Mouse (Mus musculus): ENCODE measurements around the gene Sppl3.

The Sppl3 gene

DNA sequence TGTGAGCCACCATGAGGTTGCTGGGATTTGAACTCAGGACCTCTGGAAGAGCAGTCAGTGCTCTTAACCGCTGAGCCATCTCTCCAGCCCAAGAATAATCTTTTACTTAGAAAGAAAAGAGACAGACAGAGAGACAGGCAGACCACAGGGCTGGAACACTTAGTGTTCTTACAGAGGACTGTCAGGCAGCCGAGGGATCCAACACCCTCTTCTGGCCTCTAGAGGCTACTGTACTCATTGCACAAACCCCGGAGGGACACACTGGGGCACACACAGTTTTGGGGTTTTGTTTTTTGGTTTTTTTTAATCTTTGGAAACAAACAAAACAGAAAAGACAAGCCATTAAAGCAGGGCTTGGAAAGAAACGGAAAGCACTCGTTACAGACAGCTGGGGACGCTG is 118.4 kb downstream of the Sppl3 start:
- no peak for DNase-seq

DNA sequence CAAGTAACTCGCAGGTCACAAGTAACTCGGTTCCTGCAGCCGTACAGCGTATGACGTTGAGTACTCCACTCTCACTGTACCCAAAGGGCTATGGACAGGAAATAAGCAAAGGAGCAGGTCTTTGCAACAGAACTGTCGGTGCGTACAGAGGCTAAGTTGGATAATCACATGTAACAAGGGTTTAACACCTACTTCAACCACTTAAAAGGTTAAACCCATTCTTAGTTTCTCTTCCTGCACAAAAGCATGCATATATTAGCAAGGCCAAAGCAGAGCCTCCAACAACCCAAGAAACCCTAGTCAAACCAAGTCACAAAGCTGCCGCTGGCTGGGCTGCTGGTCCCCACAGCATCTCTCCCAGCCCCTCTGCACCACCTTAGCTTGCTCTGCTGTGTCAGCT is 121.5 kb downstream of the Sppl3 start:
- DNase-seq = no peak

- DNase-seq = no peak
Measured at GRCm38 (mm10) chr5:115133358-115134066, 122.6 kb downstream of the Sppl3 start.

DNA sequence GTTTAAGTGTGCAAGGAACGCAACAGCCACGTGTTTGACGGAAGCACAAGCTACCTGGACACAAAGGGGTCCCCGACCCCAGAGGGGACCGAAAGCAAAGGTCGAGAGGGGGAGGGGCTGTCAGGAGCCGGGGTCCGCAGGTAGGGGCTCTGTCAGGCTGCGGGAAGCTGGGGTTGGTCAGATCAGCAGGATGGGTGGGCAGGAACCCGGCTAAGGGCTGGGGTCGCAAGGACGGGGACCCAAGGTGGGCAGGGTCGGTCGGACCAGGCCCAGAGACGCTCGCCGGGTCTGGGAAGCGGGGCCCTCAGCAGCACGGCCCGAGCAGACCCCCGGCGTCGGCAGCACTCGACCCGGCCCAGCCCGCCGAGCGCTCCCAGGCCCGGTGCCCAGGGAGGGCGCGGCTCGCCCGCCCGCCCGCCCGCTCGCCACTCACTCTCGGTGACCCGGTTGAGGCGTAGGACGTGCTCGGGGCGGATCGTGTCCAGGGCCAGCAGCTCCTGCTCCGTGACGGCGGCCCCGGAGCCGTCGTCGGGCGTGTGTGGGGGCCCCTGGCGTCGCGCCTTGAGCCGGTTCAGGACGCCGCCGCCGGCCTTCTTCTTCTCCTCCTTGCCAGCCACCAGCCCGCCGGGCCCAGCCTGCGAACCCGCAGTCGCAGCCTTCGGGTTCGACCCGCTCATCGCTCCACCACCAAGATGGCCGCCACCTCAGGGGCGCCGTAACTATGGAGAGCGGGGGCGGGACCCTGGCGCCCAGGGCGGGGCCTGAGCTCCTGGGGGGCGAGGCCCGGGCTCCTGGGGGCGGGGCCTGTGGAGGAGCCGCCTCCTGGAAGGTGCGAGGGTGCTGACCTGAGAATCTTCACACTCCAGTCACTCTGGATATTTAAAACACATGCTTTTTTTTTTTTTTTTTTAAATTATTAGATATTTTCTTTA is 123.6 kb downstream of the Sppl3 start, which contains the start of gene Unc119b:
TSS of gene Unc119b (minus strand) at position 742 of the 932 bp plus-strand sequence.
- peak; percentile 90 to 93 for DNase-seq

DNA sequence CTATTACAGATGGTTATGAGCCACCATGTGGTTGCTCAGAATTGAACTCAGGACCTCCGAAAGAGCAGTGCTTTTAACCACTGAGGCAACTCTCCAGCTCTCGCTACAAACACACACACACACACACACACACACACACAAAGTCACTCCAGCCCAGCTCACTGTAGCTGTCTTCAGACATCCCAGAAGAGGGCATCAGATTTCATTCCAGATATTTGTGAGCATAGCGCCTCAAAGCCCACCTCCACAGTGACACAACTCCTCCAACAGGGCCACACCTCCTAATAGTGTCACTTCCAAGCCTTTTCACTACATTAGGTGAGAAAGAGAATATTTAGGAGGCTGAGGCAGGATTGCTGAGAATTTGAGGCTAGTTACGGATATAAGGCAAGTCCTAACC is 128.2 kb downstream of the Sppl3 start:
- no peak for DNase-seq

DNA sequence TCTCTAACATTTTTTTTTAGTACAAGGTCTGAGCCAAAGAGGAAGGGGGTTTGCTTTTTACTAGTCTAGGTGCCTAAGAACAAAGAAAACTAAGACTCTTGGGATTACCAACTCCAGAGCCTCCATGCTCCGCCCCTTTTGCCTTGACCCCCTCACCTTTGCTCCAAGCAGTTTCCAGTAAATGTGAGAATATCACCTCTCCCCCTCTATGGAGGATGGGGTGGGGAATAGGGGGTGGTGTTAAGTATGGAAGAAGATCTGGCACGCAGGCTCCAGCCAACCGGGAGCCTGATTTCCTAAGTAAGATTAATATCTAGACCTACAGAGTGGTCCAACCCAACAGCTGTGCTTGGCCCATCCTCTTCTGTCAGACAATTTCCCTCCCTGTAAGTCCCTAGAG is 129.8 kb downstream of the Sppl3 start:
- no peak for DNase-seq

GRCm38 (mm10) chr5:115142166-115142697 is 131.3 kb downstream of the Sppl3 start:
- DNase-seq = no peak

DNA sequence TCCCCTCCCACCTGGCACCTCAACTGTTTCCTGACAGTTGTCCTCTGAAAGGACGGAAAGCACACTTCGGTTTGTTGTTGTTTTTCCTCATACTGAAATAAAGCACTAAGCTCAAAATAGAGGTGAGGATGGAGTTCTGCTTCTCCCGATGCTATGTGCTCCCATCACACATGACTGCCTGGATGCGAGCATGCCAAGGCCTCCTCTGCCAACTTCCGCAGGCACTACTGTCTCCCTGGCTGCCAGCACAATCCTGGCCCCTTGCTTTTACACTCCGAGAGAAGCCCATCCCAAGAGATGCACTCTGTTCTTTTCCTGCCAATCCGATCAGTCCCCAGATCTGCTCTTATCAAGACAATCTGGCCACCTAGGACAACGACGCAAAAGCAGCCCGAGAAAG is 132.6 kb downstream of the Sppl3 start:
- peak; percentile 82 to 85 for DNase-seq

DNA sequence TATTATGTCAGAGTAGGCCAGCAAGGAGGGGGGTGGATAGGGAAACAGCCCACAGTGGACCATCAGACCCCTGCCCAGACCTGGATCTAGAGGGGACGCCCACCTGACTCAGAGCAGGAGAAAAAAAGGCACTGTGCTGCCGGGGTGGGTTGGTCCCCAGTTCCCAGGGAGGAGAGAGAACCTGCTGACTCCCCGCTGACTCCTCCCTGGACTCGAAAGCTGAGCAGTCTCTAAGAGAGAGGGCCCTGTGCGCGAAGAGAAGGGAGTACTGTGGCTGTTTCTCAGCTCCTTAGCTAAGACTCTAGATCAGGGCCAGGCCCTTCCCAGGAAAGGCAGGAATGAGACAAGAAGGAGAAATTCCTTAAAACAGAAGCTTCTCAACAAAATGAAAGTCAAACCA is 133.5 kb downstream of the Sppl3 start:
- no peak for DNase-seq

DNA sequence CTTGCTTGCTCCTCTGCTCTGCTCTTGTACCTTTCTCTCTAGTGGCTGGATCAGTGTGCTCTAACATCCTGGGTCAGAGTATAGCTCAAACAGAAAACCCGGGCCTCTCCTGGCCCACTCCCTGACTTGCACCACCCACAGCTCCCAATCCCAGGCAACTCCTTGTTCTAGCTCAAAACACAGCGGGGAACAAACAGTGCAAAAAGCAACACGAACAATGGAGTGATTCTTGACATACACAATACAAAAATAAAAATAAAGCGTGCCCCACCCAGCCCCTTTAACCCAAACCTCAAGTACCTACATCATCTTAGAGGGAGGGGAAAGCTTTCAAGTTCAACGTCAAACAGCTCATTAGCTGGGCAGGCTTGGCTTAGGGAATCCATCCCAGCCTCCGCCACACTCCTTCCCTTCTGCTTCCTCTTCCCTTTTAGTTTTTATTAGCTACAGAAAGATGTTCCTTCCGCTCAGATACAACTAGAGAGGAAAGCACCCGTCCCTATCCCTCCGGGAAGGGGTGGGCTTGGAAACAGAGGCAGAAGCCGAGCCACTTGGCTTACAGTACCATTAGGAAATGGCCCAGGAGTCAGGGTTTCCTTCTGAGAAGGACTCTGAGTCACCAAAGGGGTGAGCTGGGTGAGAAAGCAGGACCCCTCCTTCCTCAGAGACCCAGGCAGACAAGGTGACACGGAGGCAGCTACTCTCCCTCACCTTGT is 134.5 kb downstream of the Sppl3 start:
- no peak for DNase-seq

DNA sequence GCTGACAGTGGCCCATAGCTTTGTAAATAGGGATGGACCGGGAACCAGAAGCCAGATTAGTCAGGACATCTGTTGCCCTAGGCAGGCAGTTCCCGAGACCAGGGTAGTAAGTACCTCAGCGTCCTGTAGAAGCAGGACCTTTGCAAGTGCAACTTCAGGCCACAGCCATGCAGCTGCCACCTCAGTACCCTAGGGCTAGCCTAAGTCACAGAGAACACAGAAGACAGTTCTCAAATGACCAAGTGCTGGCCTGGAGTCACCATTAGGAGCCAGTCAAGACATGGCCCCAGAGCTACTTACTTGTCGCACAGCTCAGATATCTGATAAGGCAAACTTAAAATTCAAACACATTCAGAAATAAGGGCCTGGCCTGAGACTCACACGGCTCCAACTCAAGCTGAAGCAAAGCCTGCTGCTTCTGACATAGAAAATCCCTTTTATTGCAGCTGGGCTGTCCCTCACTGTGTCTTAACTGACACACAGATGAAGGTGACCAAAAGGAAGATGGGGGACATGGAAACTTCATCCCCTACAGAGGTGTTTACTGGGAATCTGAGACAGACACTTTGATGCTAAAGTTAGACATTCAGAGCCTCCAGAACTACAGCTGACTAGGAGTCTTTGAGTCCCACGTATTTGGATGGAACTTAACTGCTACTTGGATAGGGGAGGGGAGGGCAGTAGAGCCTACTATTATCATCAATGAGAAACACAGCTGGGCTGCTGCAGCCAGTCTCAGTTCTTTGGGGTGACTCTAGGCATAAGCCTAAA is 135.2 kb downstream of the Sppl3 start:
- DNase-seq = no peak

DNA sequence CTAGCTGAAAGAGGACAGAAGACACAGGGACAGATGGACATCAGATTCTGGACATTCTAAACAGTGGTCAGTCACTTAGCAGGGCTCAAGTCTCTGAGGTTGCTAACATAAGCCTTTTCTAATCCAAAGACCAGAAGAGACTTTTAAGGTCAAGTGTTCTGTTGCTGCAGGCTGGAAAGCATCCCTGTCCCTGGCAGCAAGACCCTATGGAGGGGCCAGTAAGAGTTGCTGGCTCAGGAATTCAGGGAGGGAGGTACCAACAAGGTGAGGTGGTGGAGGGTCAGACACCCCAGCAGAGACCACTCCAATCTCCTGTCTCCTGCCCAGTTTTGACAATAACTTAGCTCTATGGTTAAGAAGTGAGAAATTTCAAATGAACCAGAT is 135.8 kb downstream of the Sppl3 start:
- no peak for DNase-seq

DNA sequence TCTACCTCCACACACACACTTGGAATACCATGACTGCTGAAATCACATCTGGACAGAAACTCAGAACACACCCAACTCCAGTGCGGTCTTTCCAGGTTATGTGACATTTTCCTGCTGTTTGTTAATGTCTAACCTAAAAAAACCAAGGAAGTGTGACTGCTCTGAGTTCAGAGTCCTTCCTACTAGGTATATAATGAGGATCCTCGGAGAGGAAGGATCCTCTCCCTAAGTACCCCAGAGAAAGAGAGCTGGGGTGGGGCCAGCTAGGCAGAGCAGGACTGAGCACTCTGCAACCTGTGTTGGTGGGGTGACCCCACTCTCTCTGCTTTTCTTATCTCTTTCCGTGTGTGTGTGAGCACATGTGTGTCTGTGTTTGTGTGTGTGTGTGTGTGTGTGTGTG is 136.5 kb downstream of the Sppl3 start:
- DNase-seq = no peak

DNA sequence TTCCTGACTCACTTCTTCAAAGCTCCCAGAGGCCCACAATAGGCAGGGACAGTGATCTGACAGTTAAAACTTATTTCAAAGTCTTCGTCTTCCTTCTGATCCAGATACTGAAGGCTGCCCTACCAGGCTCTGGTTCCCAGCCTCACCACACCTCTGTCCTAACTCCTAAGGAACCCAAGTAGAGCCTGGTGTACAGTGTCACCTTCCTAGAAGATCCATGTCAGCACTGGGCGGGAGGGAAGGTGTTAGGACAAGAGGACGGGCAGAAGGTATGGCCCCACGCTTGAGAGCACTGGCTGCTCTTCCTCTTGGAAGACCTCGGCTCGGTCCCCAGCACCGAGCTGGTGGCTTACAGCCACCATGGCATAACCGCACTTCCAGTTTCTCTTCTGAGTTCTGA is 137.4 kb downstream of the Sppl3 start:
- no peak for DNase-seq

Measured in cerebellum, postnatal 14 days (tissue).